Mouse (Mus musculus) myocyte (in vitro differentiated cells): ENCODE measurements at regions not wholly inside any gene's neighbourhood (a gene's known extent, or its start where the extent isn't known, plus 50 kb on each side); places are given as distances from the start of the nearest gene placed in this dataset.

Experiments
- MYOD1 ChIP-seq, 3 experiments: IDR thresholded peaks; one replicate each; pipeline ENCODE4 v1.6.1; 2011; ENCODE audit warnings: control low read depth in 2 of 3, low read depth in 2 of 3, mild to moderate bottlenecking in 2 of 3, moderate library complexity in 1 of 3; ENCODE audit not compliant: insufficient read length in 2 of 3, control insufficient read depth in 1 of 3
- POLR2A ChIP-seq: IDR thresholded peaks from one replicate; pipeline ENCODE4 v1.6.1; 2011; ENCODE audit warnings: low read depth, mild to moderate bottlenecking, control low read depth, moderate library complexity; ENCODE audit not compliant: insufficient read length
- POLR2AphosphoS2 ChIP-seq: IDR thresholded peaks from one replicate; pipeline ENCODE4 v1.6.1; 2011; ENCODE audit warnings: low read depth, control low read depth; ENCODE audit not compliant: insufficient read length

- TF ChIP-seq POLR2A = no peak
- no peak for TF ChIP-seq POLR2AphosphoS2
- TF ChIP-seq MYOD1 (IDR thresholded peaks at IDR 0.05; ENCODE audit: control insufficient read depth in 1 of 3, insufficient read length in 2 of 3, low read depth in 2 of 3) = no peak
These were observed 260.0 kb upstream of the Zfp637 start for GRCm38 (mm10) chr6:117580951-117581350.
